Mouse (Mus musculus) kidney, adult 2 months (tissue): ENCODE data around the gene Tbx4.

ENCODE experiments used
- CTCF ChIP-seq: fragments of 200-500 bp; conservative IDR thresholded peaks from 2 replicates; pipeline ENCODE4 v1.5.1; 2011; ENCODE audit warnings: low read depth, mild to moderate bottlenecking, control low read depth, low read length, moderate library complexity, mixed read lengths; ENCODE audit not compliant: insufficient read depth, insufficient read length
- POLR2A ChIP-seq: fragments of 200-500 bp; IDR thresholded peaks from one replicate; pipeline ENCODE4 v1.6.1; 2011; ENCODE audit warnings: low read depth, low read length, control low read depth

GRCm38 (mm10) chr11:85929651-85930050 lies 43.4 kb downstream of the Tbx4 start:
- TF ChIP-seq POLR2A = no peak
- TF ChIP-seq CTCF = no peak
